Mouse (Mus musculus) midbrain, embryonic 14.5 days (tissue): ENCODE measurements around the gene Eral1. TPM values are rescaled to one million over a fixed set of nuclear protein-coding genes. Genes with fewer than 3 reads are reported as not detected.

Source experiments
- ATAC-seq: fragments of 200-750 bp; cut with Nextera tagmentation; 2 replicates; pipeline ENCODE4 v1.8.0; 2017; ENCODE audit warnings: moderate number of reproducible peaks, moderate library complexity; ENCODE audit not compliant: low FRiP score, low TSS enrichment
- DNase-seq: peaks from one replicate; pipeline ENCODE4 v3.0.0-alpha.2; 2015
- H3K27ac ChIP-seq: fragments of 300-500 bp; sonication (generic); replicated peaks from 2 replicates; pipeline ENCODE4 v1.5.1; 2014; ENCODE audit warnings: mild to moderate bottlenecking, low read depth, low read length, moderate library complexity
- H3K27me3 ChIP-seq: fragments of 300-500 bp; sonication (generic); 2 replicates; pipeline ENCODE4 v1.6.1; 2014; ENCODE audit warnings: low read length, control low read depth, mixed read lengths; ENCODE audit not compliant: control insufficient read depth, insufficient read depth
- H3K36me3 ChIP-seq: fragments of 300-500 bp; sonication (generic); 2 replicates; pipeline ENCODE4 v1.6.1; 2014; ENCODE audit warnings: low read length, control low read depth; ENCODE audit not compliant: control insufficient read depth, insufficient read depth
- H3K4me1 ChIP-seq: fragments of 300-500 bp; sonication (generic); 2 replicates; pipeline ENCODE4 v1.6.1; 2014; ENCODE audit warnings: mild to moderate bottlenecking, antibody characterized with exemption, low read length, control low read depth; ENCODE audit not compliant: control insufficient read depth, insufficient read depth
- H3K4me2 ChIP-seq: fragments of 300-500 bp; sonication (generic); 2 replicates; pipeline ENCODE4 v1.6.1; 2014; ENCODE audit warnings: mild to moderate bottlenecking, low read length, moderate library complexity
- H3K4me3 ChIP-seq: fragments of 300-500 bp; sonication (generic); replicated peaks from 2 replicates; pipeline ENCODE4 v1.5.1; 2014; ENCODE audit warnings: low read depth, low read length
- H3K9ac ChIP-seq: fragments of 300-500 bp; sonication (generic); replicated peaks from 2 replicates; pipeline ENCODE4 v1.6.1; 2014; ENCODE audit warnings: mild to moderate bottlenecking, low read length, moderate library complexity
- H3K9me3 ChIP-seq: fragments of 300-500 bp; sonication (generic); 2 replicates; pipeline ENCODE4 v1.6.1; 2016; ENCODE audit warnings: low read length, control low read depth, mixed read lengths; ENCODE audit not compliant: control insufficient read depth
- WGBS: fragments of 180-500 bp; shearing (Covaris S2); extraction: QIAGEN DNeasy Blood & Tissue Kit; methylation state at CpG from one replicate; pipeline ENCODE4 v1.1.7; 2014; 5-methylcytosine and 5-hydroxymethylcytosine counted together
- polyA plus RNA-seq: library from polyadenylated mRNA; unstranded; fragments of >200 nt; fragmentation: Nextera tagmentation; extraction: Ambion mirVana; gene quantifications from 2 replicates; pipeline ENCODE4 v1.2.1, GENCODE M21; 2014

Gene Eral1
- polyA plus RNA-seq, 1 experiment from 2014 or later, result 35.8 TPM

DNA sequence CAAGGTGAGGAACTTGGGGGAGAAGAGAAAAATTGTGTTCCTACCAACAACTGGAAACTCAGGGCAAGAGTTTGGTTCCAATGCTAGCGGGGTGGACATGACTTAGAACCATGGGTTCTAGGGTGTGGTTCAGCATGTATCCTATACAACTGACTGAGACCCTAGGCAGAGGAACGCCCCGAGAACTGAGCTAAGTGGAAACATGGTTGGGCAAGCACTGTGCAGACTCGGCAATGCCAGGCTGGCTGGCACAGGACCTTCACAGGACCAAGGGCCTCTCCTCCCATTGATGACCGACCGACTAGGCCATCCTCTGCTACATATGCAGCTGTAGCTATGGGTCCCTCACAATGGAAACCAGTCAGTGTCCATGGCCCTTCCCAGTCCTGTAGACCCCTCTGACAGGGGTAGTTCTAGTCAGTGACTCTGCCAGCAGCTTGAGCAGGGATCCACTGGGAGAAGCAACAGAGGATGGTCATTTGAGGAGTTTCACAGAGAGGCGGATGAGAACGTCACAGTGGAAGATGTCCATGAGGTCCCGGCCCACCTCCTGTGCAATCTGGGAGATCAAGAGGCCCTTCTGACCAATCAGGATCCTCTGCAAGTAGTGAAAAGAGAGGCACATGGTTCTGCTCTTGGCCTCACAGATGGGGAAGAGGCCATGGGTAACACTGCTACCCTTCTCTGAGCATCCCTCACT lies 6.5 kb downstream of the Eral1 start:
- no peak overlapping the region for H3K9ac ChIP-seq
- H3K27ac ChIP-seq, result no peak overlapping the region
- 93% methylated on average over 9 of the region's 9 CpGs for WGBS
- H3K4me3 ChIP-seq, result no peak overlapping the region
- DNase-seq (no peak), ATAC-seq (no peak)
- peaks cover 40% of the 10 kb centered on the region for H3K36me3 ChIP-seq
- H3K9me3 ChIP-seq, result no peaks in the 10 kb centered on the region
- H3K4me1 ChIP-seq, result no peaks in the 10 kb centered on the region
- no peak overlapping the region for H3K4me2 ChIP-seq
- H3K27me3 ChIP-seq, result no peaks in the 10 kb centered on the region

DNA sequence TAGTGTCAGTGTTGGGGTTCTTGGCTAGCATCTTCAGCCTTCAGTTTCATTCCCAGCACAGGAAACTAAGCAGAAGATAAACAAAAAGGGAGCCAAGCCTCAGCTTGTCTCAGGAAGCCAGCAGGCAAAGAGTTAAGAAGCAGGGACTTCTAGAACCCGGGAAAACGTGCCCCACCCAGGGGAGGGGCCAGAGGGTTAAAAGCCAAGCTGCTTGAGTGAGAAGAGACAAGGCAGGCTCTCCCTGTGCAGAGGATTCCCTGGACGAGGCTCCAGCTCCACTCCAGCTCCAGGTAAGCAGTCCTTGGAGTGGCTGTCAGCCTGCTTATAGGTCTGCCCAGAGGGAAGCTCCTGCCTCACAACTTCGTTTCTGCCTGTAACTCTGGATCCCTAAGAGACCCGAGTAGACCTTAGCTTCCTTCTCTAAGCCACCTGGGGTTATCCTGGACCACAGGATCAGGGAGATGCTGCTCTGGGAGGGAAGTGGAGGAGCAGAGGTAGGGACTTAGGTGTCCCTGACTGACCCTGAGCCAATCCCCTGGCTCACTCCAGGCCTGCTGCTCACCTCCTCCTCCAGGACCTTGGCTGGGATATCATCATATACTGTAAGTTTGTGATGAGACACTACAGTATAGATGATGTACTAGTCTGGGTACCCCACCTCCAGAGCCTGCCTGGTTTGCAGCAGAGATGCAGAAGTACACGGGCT lies 7.6 kb downstream of the Eral1 start:
- Histone ChIP-seq H3K36me3 (peaks cover 40% of the 10 kb centered on the region), H3K27me3 (no peaks in the 10 kb centered on the region), H3K9ac (no peak overlapping the region), H3K27ac (no peak overlapping the region), H3K4me1 (no peaks in the 10 kb centered on the region), H3K9me3 (no peaks in the 10 kb centered on the region), H3K4me2 (no peak overlapping the region), H3K4me3 (no peak overlapping the region)
- WGBS, result 34% methylated on average over 6 of the region's 6 CpGs
- ATAC-seq (no peak), DNase-seq (no peak)

DNA sequence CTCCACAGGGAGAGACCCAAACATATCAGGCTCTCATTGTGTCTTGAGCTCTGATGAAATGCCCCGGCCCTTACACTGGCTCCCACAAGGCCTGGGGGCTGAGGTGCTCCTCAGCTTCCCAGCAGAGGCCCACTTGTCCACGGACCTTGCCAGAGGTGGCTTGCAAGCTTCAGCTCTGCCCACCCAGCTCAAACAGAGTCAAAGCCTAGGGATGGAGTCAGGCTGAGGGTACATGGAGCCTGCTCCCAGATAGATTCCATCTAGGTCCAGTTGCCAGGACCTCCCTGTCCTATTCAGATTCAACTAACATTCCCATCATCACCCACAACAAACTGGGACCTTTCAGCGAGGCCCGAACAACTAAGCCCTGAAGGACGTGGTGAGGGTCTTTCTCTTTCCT lies 8.2 kb downstream of the Eral1 start:
- Histone ChIP-seq H3K4me3 (no peak overlapping the region), H3K27me3 (no peaks in the 10 kb centered on the region), H3K4me2 (no peak overlapping the region), H3K9ac (no peak overlapping the region), H3K4me1 (no peaks in the 10 kb centered on the region), H3K9me3 (no peaks in the 10 kb centered on the region), H3K27ac (no peak overlapping the region), H3K36me3 (peaks cover 40% of the 10 kb centered on the region)
- no peak for ATAC-seq
- 84% methylated on average over 5 of the region's 5 CpGs for WGBS
- no peak for DNase-seq

- H3K4me2 ChIP-seq, result no peak overlapping the region
- no peak overlapping the region for H3K9ac ChIP-seq
- no peaks in the 10 kb centered on the region for H3K9me3 ChIP-seq
- H3K4me3 ChIP-seq, result no peak overlapping the region
- H3K4me1 ChIP-seq, result no peaks in the 10 kb centered on the region
- WGBS, result 86% methylated on average over 6 of the region's 6 CpGs
- DNase-seq (no peak), ATAC-seq (no peak)
- no peak overlapping the region for H3K27ac ChIP-seq
- H3K27me3 ChIP-seq, result no peaks in the 10 kb centered on the region
- peaks cover 26% of the 10 kb centered on the region for H3K36me3 ChIP-seq
Observed at GRCm38 (mm10) chr11:78069646-78070045, 10.5 kb downstream of the Eral1 start.

DNA sequence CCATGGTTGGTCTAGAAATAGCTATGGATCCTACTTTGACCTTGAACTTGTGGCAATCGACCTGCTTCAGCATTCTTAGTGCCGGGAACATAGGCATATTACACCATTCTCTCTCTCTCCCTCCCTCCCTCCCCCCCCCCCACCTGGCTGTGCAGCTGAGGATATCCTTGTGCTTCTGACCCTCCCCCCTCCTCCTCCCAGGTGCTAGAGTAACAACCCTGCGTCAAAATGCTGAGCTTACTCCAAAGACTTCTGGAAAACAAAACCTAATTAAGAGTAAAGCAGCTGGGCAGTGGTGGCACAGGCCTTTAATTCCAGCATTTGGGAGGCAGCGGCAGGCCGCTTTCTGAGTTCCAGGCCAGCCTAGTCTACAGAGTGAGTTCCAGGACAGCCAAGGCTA lies 11.1 kb downstream of the Eral1 start:
- H3K36me3 ChIP-seq, result peaks cover 21% of the 10 kb centered on the region
- no peaks in the 10 kb centered on the region for H3K27me3 ChIP-seq
- no peak overlapping the region for H3K27ac ChIP-seq
- 84% methylated on average over 5 of the region's 5 CpGs for WGBS
- H3K4me2 ChIP-seq, result no peak overlapping the region
- no peak for ATAC-seq
- no peaks in the 10 kb centered on the region for H3K9me3 ChIP-seq
- H3K4me3 ChIP-seq, result no peak overlapping the region
- H3K4me1 ChIP-seq, result no peaks in the 10 kb centered on the region
- H3K9ac ChIP-seq, result no peak overlapping the region
- DNase-seq, result no peak

DNA sequence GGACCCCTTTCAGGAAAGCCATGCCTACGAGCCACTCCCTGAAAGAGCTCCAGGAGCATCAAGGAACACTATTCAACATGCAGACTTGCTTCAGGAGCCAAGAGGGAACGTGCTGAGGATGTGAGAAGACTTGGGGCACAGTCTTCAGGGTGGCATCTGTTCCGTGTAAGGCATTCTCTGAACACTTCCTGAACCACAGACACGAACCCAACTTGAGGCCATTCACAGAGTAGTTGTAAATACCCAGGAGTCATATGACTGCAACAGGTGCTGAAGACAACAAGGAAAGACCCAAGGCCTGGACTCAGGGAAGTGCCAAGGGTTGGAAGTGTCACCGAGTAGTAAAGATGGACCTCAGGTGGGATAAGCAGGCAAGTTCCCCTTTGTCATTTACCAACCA lies 12.6 kb downstream of the Eral1 start:
- Histone ChIP-seq H3K36me3 (peaks cover 6% of the 10 kb centered on the region), H3K9ac (no peak overlapping the region), H3K27ac (no peak overlapping the region), H3K4me1 (no peaks in the 10 kb centered on the region), H3K4me3 (no peak overlapping the region), H3K27me3 (no peaks in the 10 kb centered on the region), H3K4me2 (no peak overlapping the region), H3K9me3 (no peaks in the 10 kb centered on the region)
- no peak for DNase-seq
- no peak for ATAC-seq
- WGBS, result 77% methylated on average over 5 of the region's 5 CpGs

DNA sequence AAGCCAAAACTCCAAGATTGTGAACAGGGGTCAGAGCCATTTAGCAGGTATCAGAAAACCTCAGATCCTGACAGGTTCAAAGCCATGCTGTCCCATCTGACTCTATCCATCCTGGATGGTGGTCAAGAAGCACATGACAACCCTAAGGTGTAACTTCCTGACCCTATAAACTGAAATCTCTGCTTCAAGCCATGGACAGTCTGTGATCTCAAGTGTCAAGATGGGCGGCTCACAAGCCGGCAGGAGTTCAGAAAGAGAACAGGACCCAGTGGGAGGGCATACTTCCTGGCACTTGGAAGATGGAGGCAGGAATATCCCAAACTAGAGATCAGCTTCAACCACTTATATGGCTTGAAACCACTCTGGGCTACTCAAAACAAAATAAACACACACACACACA lies 13.5 kb downstream of the Eral1 start:
- H3K36me3 ChIP-seq, result no peaks in the 10 kb centered on the region
- WGBS, result 47% methylated on average over 2 of the region's 2 CpGs
- DNase-seq, result no peak

GRCm38 (mm10) chr11:78065906-78066305 lies 14.3 kb downstream of the Eral1 start:
- DNase-seq (no peak), ATAC-seq (no peak)
- no peak overlapping the region for H3K4me3 ChIP-seq
- no peaks in the 10 kb centered on the region for H3K9me3 ChIP-seq
- H3K9ac ChIP-seq, result no peak overlapping the region
- H3K4me2 ChIP-seq, result no peak overlapping the region
- 46% methylated on average over 2 of the region's 2 CpGs for WGBS
- H3K4me1 ChIP-seq, result no peaks in the 10 kb centered on the region
- H3K27me3 ChIP-seq, result no peaks in the 10 kb centered on the region
- H3K36me3 ChIP-seq, result no peaks in the 10 kb centered on the region
- no peak overlapping the region for H3K27ac ChIP-seq

More for the DNA sequence above, 13.5 kb downstream of the Eral1 start:
- Histone ChIP-seq H3K4me3 (no peak overlapping the region), H3K27me3 (no peaks in the 10 kb centered on the region), H3K9ac (no peak overlapping the region), H3K4me1 (no peaks in the 10 kb centered on the region), H3K9me3 (no peaks in the 10 kb centered on the region), H3K27ac (no peak overlapping the region), H3K4me2 (no peak overlapping the region)
- no peak for ATAC-seq

DNA sequence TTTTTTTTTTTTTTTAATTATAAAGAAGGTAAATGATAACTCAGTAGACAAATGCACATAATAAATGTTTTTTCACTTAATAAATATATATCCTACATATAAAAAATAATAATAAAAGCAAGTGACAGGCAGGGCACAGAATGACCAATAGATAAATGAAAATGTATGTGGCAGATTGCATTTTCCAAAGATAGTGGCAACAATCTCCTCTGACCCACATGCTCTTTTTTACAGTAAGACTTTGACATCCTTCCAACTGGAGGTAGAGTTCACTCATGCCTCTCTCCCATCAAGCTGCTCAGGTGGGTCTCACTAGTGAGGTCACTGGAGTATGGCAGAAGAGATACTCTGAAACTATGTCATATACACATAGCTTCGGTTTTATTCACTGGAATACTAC lies 17.6 kb downstream of the Eral1 start:
- Histone ChIP-seq H3K27me3 (no peaks in the 10 kb centered on the region), H3K9me3 (no peaks in the 10 kb centered on the region), H3K4me2 (no peak overlapping the region), H3K4me3 (no peak overlapping the region), H3K4me1 (no peaks in the 10 kb centered on the region), H3K36me3 (peaks cover 30% of the 10 kb centered on the region), H3K9ac (no peak overlapping the region), H3K27ac (no peak overlapping the region)
- WGBS, result 69% methylated on average over 1 of the region's 1 CpGs
- DNase-seq (no peak), ATAC-seq (no peak)
